Mouse (Mus musculus) MEL (cell line): ENCODE data around the gene Gm49416.

ENCODE experiments used
- CTCF ChIP-seq, 3 experiments: IDR thresholded peaks in 2 of 3; conservative IDR thresholded peaks in 1 of 3; 2 replicates each; pipeline ENCODE4 v1.5.1; 2011 to 2012; ENCODE audit warnings: low read length in 3 of 3, low read depth in 2 of 3, mild to moderate bottlenecking in 2 of 3, improper control_type of control experiment in 1 of 3, inconsistent platforms in 1 of 3, mixed read lengths in 1 of 3, moderate library complexity in 1 of 3; ENCODE audit not compliant: control insufficient read depth in 1 of 3, insufficient read depth in 1 of 3, poor library complexity in 1 of 3, severe bottlenecking in 1 of 3
- EP300 ChIP-seq, 2 experiments: IDR thresholded peaks; 2 replicates each; pipeline ENCODE4 v1.6.1; 2011; ENCODE audit warnings: improper control_type of control experiment in 2 of 2, low read length in 2 of 2, low read depth in 1 of 2, mild to moderate bottlenecking in 1 of 2
- ETS1 ChIP-seq: IDR thresholded peaks from 2 replicates; pipeline ENCODE4 v1.6.1; 2012; ENCODE audit warnings: low read depth, mild to moderate bottlenecking, inconsistent platforms, low read length, improper control_type of control experiment, moderate library complexity
- MAX ChIP-seq: IDR thresholded peaks from 2 replicates; pipeline ENCODE4 v1.6.1; 2011; ENCODE audit warnings: low read length, improper control_type of control experiment
- MEF2A ChIP-seq: IDR thresholded peaks from 2 replicates; pipeline ENCODE4 v1.6.1; 2014; ENCODE audit warnings: low read depth, mild to moderate bottlenecking, inconsistent platforms, low read length, improper control_type of control experiment; ENCODE audit not compliant: poor library complexity, insufficient replicate concordance, severe bottlenecking; ENCODE audit errors: extremely low read depth
- POLR2A ChIP-seq, 2 experiments: IDR thresholded peaks; 2 replicates each; pipeline ENCODE4 v1.6.1; 2011 to 2012; ENCODE audit warnings: low read length in 2 of 2, mild to moderate bottlenecking in 2 of 2, control low read depth in 1 of 2, improper control_type of control experiment in 1 of 2, low read depth in 1 of 2, moderate library complexity in 1 of 2; ENCODE audit not compliant: control insufficient read depth in 1 of 2, insufficient read depth in 1 of 2, poor library complexity in 1 of 2
- ZKSCAN1 ChIP-seq: IDR thresholded peaks from 2 replicates; pipeline ENCODE4 v1.6.1; 2012; ENCODE audit warnings: low read depth, mild to moderate bottlenecking, inconsistent platforms, low read length, improper control_type of control experiment, moderate library complexity
- ZNF384 ChIP-seq: IDR thresholded peaks from 2 replicates; pipeline ENCODE4 v1.6.1; 2012; ENCODE audit warnings: low read depth, mild to moderate bottlenecking, inconsistent platforms, low read length, improper control_type of control experiment

GRCm38 (mm10) chr19:8940526-8941133, 51.9 kb downstream of the Gm49416 start:
- TF ChIP-seq ZNF384, result no peak
- TF ChIP-seq POLR2A (IDR thresholded peaks at IDR 0.05; ENCODE audit: control insufficient read depth in 1 of 2, insufficient read depth in 1 of 2, low read depth in 1 of 2, low read length in 2 of 2, poor library complexity in 1 of 2), result no peak
- no peak for TF ChIP-seq ETS1
- TF ChIP-seq EP300 (IDR thresholded peaks at IDR 0.05; ENCODE audit: low read depth in 1 of 2, low read length in 2 of 2), result no peak
- no peak for TF ChIP-seq CTCF (IDR thresholded peaks at IDR 0.05 in 2 of 3, conservative IDR thresholded peaks at IDR 0.05 in 1 of 3; ENCODE audit: control insufficient read depth in 1 of 3, insufficient read depth in 1 of 3, low read depth in 2 of 3, low read length in 3 of 3, poor library complexity in 1 of 3, severe bottlenecking in 1 of 3)
- TF ChIP-seq MEF2A, result no peak
- TF ChIP-seq MAX, result no peak
- no peak for TF ChIP-seq ZKSCAN1
